Mouse (Mus musculus) thymus, adult 2 months (tissue): ENCODE measurements around the gene Aoc3.

Experiments
- CTCF ChIP-seq: fragments of 200-500 bp; IDR thresholded peaks from 2 replicates; pipeline ENCODE4 v1.5.1; 2012; ENCODE audit warnings: mild to moderate bottlenecking, control low read depth, low read length, moderate library complexity, borderline replicate concordance; ENCODE audit not compliant: control insufficient read depth, poor library complexity, insufficient read depth; ENCODE audit errors: extremely low read depth
- POLR2A ChIP-seq: fragments of 200-500 bp; IDR thresholded peaks from 2 replicates; pipeline ENCODE4 v1.6.1; 2012; ENCODE audit warnings: mild to moderate bottlenecking, low read length, control low read depth, moderate library complexity; ENCODE audit not compliant: control insufficient read depth, poor library complexity, insufficient read depth; ENCODE audit errors: extremely low read depth

GRCm38 (mm10) chr11:101351100-101351720, 20.8 kb downstream of the Aoc3 start:
- TF ChIP-seq CTCF (no peak), POLR2A (no peak)
